Mouse (Mus musculus): ENCODE results near the gene AC134908.4. TPM values are rescaled to one million over a fixed set of nuclear protein-coding genes. Genes with fewer than 3 reads are reported as not detected.

Gene AC134908.4
- polyA plus RNA-seq, 1 experiment from 2014 or later, result not detected

- H3K4me3 ChIP-seq (ENCODE audit: low read length), result no peak overlapping the region
- no peaks in the 10 kb centered on the region for H3K27me3 ChIP-seq (replicated peaks; ENCODE audit: control insufficient read depth, insufficient read depth, low read length)
- no peak overlapping the region for H3K4me2 ChIP-seq (ENCODE audit: low read depth, low read length)
- no peak overlapping the region for H3K9ac ChIP-seq (ENCODE audit: low read depth, low read length)
- no peaks in the 10 kb centered on the region for H3K9me3 ChIP-seq (ENCODE audit: control insufficient read depth, low read length)
- peaks cover 48% of the 10 kb centered on the region for H3K4me1 ChIP-seq (ENCODE audit: control insufficient read depth, insufficient read depth, low read length)
- no peak for ATAC-seq
- WGBS, result 95% methylated on average over 13 of the region's 13 CpGs
- no peak overlapping the region for H3K27ac ChIP-seq (ENCODE audit: low read length)
- peaks cover 15% of the 10 kb centered on the region for H3K36me3 ChIP-seq (ENCODE audit: control insufficient read depth, insufficient read depth, low read length)
Measured at GRCm38 (mm10) chr17:25827011-25827410, 31.6 kb upstream of the AC134908.4 start.

GRCm38 (mm10) chr17:25825984-25826570 lies 30.6 kb upstream of the AC134908.4 start:
- Histone ChIP-seq H3K27me3 (replicated peaks; ENCODE audit: control insufficient read depth, insufficient read depth, low read length) (0 out of 2 replicates have a peak, but pooled peaks cover 2% of the 10 kb centered on the region), H3K36me3 (ENCODE audit: control insufficient read depth, insufficient read depth, low read length) (peaks cover 12% of the 10 kb centered on the region), H3K4me1 (ENCODE audit: control insufficient read depth, insufficient read depth, low read length) (peaks cover 39% of the 10 kb centered on the region), H3K27ac (ENCODE audit: low read length) (no peak overlapping the region), H3K9me3 (ENCODE audit: control insufficient read depth, low read length) (no peaks in the 10 kb centered on the region), H3K9ac (ENCODE audit: low read depth, low read length) (no peak overlapping the region), H3K4me2 (ENCODE audit: low read depth, low read length) (no peak overlapping the region), H3K4me3 (ENCODE audit: low read length) (no peak overlapping the region)
- 94% methylated on average over 27 of the region's 27 CpGs for WGBS
- ATAC-seq, result no peak

- Histone ChIP-seq H3K27ac (ENCODE audit: low read length) (no peak overlapping the region), H3K4me1 (ENCODE audit: control insufficient read depth, insufficient read depth, low read length) (peaks cover 31% of the 10 kb centered on the region), H3K4me3 (ENCODE audit: low read length) (no peak overlapping the region), H3K27me3 (replicated peaks; ENCODE audit: control insufficient read depth, insufficient read depth, low read length) (peaks cover 5% of the 10 kb centered on the region), H3K9me3 (ENCODE audit: control insufficient read depth, low read length) (no peaks in the 10 kb centered on the region), H3K36me3 (ENCODE audit: control insufficient read depth, insufficient read depth, low read length) (peaks cover 5% of the 10 kb centered on the region), H3K9ac (ENCODE audit: low read depth, low read length) (no peak overlapping the region), H3K4me2 (ENCODE audit: low read depth, low read length) (no peak overlapping the region)
- 91% methylated on average over 6 of the region's 6 CpGs for WGBS
- no peak for ATAC-seq
Measured at GRCm38 (mm10) chr17:25825311-25825710, 29.9 kb upstream of the AC134908.4 start.

- peak overlapping the region; percentile 53 for H3K4me3 ChIP-seq (ENCODE audit: low read length)
- no peak overlapping the region for H3K27ac ChIP-seq (ENCODE audit: low read length)
- H3K4me1 ChIP-seq (ENCODE audit: control insufficient read depth, insufficient read depth, low read length), result peaks cover 25% of the 10 kb centered on the region
- H3K27me3 ChIP-seq (replicated peaks; ENCODE audit: control insufficient read depth, insufficient read depth, low read length), result peaks cover 12% of the 10 kb centered on the region
- peak overlapping the region; percentile 73 for H3K9ac ChIP-seq (ENCODE audit: low read depth, low read length)
- ATAC-seq, result no peak
- H3K36me3 ChIP-seq (ENCODE audit: control insufficient read depth, insufficient read depth, low read length), result peaks cover 5% of the 10 kb centered on the region
- peak overlapping the region; percentile 92 for H3K4me2 ChIP-seq (ENCODE audit: low read depth, low read length)
- 73% methylated on average over 17 of the region's 17 CpGs for WGBS
- no peaks in the 10 kb centered on the region for H3K9me3 ChIP-seq (ENCODE audit: control insufficient read depth, low read length)
Measured at GRCm38 (mm10) chr17:25824362-25825142, 29.1 kb upstream of the AC134908.4 start.

- peak; percentile 50; the same call in 1 of the 2 replicates for ATAC-seq
- peak within 1 kb of the TSS; percentile 92 for H3K4me2 ChIP-seq (ENCODE audit: low read depth, low read length)
- H3K9ac ChIP-seq (ENCODE audit: low read depth, low read length), result peak within 1 kb of the TSS; percentile 73
- H3K27me3 ChIP-seq (replicated peaks; ENCODE audit: control insufficient read depth, insufficient read depth, low read length), result peaks cover 23% of the 10 kb centered on the region
- H3K4me3 ChIP-seq (ENCODE audit: low read length), result peak within 1 kb of the TSS; percentile 53
- H3K4me1 ChIP-seq (ENCODE audit: control insufficient read depth, insufficient read depth, low read length), result peaks cover 24% of the 10 kb centered on the region
- H3K9me3 ChIP-seq (ENCODE audit: control insufficient read depth, low read length), result no peaks in the 10 kb centered on the region
- H3K36me3 ChIP-seq (ENCODE audit: control insufficient read depth, insufficient read depth, low read length), result peaks cover 5% of the 10 kb centered on the region
- under 1% methylated on average over 18 of the region's 18 CpGs for WGBS
- H3K27ac ChIP-seq (ENCODE audit: low read length), result peak within 1 kb of the TSS; percentile 43
Measured at GRCm38 (mm10) chr17:25823452-25823851, 28.0 kb upstream of the AC134908.4 start, which contains the start of gene Wdr24. Wdr24 (plus strand) TSS chr17:25823627.

- H3K4me3 ChIP-seq (ENCODE audit: low read length), result peak overlapping the region; percentile 21
- WGBS, result 7% methylated on average over 46 of the region's 46 CpGs
- no peak overlapping the region for H3K9ac ChIP-seq (ENCODE audit: low read depth, low read length)
- H3K4me1 ChIP-seq (ENCODE audit: control insufficient read depth, insufficient read depth, low read length), result peaks cover 7% of the 10 kb centered on the region
- H3K4me2 ChIP-seq (ENCODE audit: low read depth, low read length), result peak overlapping the region; percentile 42
- no peak overlapping the region for H3K27ac ChIP-seq (ENCODE audit: low read length)
- peak; percentile 54 for ATAC-seq
- peaks cover 33% of the 10 kb centered on the region for H3K27me3 ChIP-seq (replicated peaks; ENCODE audit: control insufficient read depth, insufficient read depth, low read length)
- H3K36me3 ChIP-seq (ENCODE audit: control insufficient read depth, insufficient read depth, low read length), result no peaks in the 10 kb centered on the region
- H3K9me3 ChIP-seq (ENCODE audit: control insufficient read depth, low read length), result no peaks in the 10 kb centered on the region
Measured at GRCm38 (mm10) chr17:25818851-25819780, 23.7 kb upstream of the AC134908.4 start.

- ATAC-seq, result no peak
- Histone ChIP-seq H3K4me2 (ENCODE audit: low read depth, low read length) (no peak overlapping the region), H3K9me3 (ENCODE audit: control insufficient read depth, low read length) (no peaks in the 10 kb centered on the region), H3K9ac (ENCODE audit: low read depth, low read length) (no peak overlapping the region), H3K27ac (ENCODE audit: low read length) (no peak overlapping the region), H3K4me3 (ENCODE audit: low read length) (no peak overlapping the region), H3K36me3 (ENCODE audit: control insufficient read depth, insufficient read depth, low read length) (no peaks in the 10 kb centered on the region), H3K4me1 (ENCODE audit: control insufficient read depth, insufficient read depth, low read length) (peaks cover 6% of the 10 kb centered on the region; the same call in 1 of the 2 replicates), H3K27me3 (replicated peaks; ENCODE audit: control insufficient read depth, insufficient read depth, low read length) (peaks cover 33% of the 10 kb centered on the region)
- WGBS, result 81% methylated on average over 11 of the region's 11 CpGs
Measured at GRCm38 (mm10) chr17:25817662-25818061, 22.2 kb upstream of the AC134908.4 start.

GRCm38 (mm10) chr17:25813471-25813870 lies 18.0 kb upstream of the AC134908.4 start:
- ATAC-seq, result peak; percentile 39
- H3K27ac ChIP-seq (ENCODE audit: low read length), result no peak overlapping the region
- H3K9ac ChIP-seq (ENCODE audit: low read depth, low read length), result no peak overlapping the region
- no peak overlapping the region for H3K4me3 ChIP-seq (ENCODE audit: low read length)
- 2% methylated on average over 20 of the region's 20 CpGs for WGBS
- H3K36me3 ChIP-seq (ENCODE audit: control insufficient read depth, insufficient read depth, low read length), result no peaks in the 10 kb centered on the region
- peaks cover 33% of the 10 kb centered on the region for H3K27me3 ChIP-seq (replicated peaks; ENCODE audit: control insufficient read depth, insufficient read depth, low read length)
- H3K4me1 ChIP-seq (ENCODE audit: control insufficient read depth, insufficient read depth, low read length), result peaks cover 9% of the 10 kb centered on the region
- H3K4me2 ChIP-seq (ENCODE audit: low read depth, low read length), result no peak overlapping the region
- no peaks in the 10 kb centered on the region for H3K9me3 ChIP-seq (ENCODE audit: control insufficient read depth, low read length)

- H3K27me3 ChIP-seq (replicated peaks; ENCODE audit: control insufficient read depth, insufficient read depth, low read length), result peaks cover 22% of the 10 kb centered on the region
- no peaks in the 10 kb centered on the region for H3K36me3 ChIP-seq (ENCODE audit: control insufficient read depth, insufficient read depth, low read length)
- no peak overlapping the region for H3K9ac ChIP-seq (ENCODE audit: low read depth, low read length)
- no peaks in the 10 kb centered on the region for H3K9me3 ChIP-seq (ENCODE audit: control insufficient read depth, low read length)
- H3K4me1 ChIP-seq (ENCODE audit: control insufficient read depth, insufficient read depth, low read length), result peaks cover 11% of the 10 kb centered on the region
- 67% methylated on average over 4 of the region's 4 CpGs for WGBS
- no peak overlapping the region for H3K4me3 ChIP-seq (ENCODE audit: low read length)
- no peak overlapping the region for H3K4me2 ChIP-seq (ENCODE audit: low read depth, low read length)
- H3K27ac ChIP-seq (ENCODE audit: low read length), result no peak overlapping the region
- ATAC-seq, result no peak
Measured at GRCm38 (mm10) chr17:25810890-25811289, 15.4 kb upstream of the AC134908.4 start.
